In genomic region chr2:30912291-30912773, GRCm38 (mm10) we compare ENCODE assay signal across 9 mouse cellular contexts. TPM values are rescaled to one million over a fixed set of nuclear protein-coding genes. Genes with fewer than 3 reads are reported as not detected.
A peak's percentile ranks its signal among the peaks of the same experiment; 100 is the strongest.
DNase-seq lines count a peak whose midpoint lies in the region; ATAC-seq lines count a peak whose summit lies in the region.
"Had no signal": no experiment of that assay in that cellular context is flagged by ENCODE, and none has a peak within 500 bp of the region (broad histone marks: within the 10 kb centered on the region; RNA-seq: fewer than 3 reads in every experiment).

No protein-coding gene starts in this region.

- no peak overlapping the region for H3K9ac ChIP-seq in kidney, embryonic 14.5 days (ENCODE audit: low read depth, low read length)
- H3K9ac ChIP-seq in kidney, embryonic 15.5 days, result no peak overlapping the region
- H3K9ac ChIP-seq in hindbrain, embryonic 16.5 days (ENCODE audit: low read depth, low read length), result no peak overlapping the region

- H3K36me3 ChIP-seq in kidney, embryonic 14.5 days (ENCODE audit: control insufficient read depth, insufficient read depth, low read length), result no peaks in the 10 kb centered on the region
- no peaks in the 10 kb centered on the region for H3K36me3 ChIP-seq in kidney, embryonic 15.5 days
- H3K36me3 ChIP-seq in hindbrain, embryonic 16.5 days (ENCODE audit: control insufficient read depth, insufficient read depth, low read length), result no peaks in the 10 kb centered on the region

- no peaks in the 10 kb centered on the region for H3K27me3 ChIP-seq in kidney, embryonic 14.5 days (ENCODE audit: control insufficient read depth, insufficient read depth, low read length)
- no peaks in the 10 kb centered on the region for H3K27me3 ChIP-seq in kidney, embryonic 15.5 days
- no peaks in the 10 kb centered on the region for H3K27me3 ChIP-seq in hindbrain, embryonic 16.5 days (replicated peaks; ENCODE audit: control insufficient read depth, insufficient read depth, low read length)

- H3K27ac ChIP-seq in kidney, embryonic 14.5 days (ENCODE audit: low read depth, low read length), result no peak overlapping the region
- peak overlapping the region; percentile 37; the same call in 1 of the 2 replicates for H3K27ac ChIP-seq in kidney, embryonic 15.5 days
- H3K27ac ChIP-seq in hindbrain, embryonic 16.5 days (ENCODE audit: low read depth, low read length), result no peak overlapping the region

- ATAC-seq in kidney, embryonic 14.5 days (ENCODE audit: low FRiP score, low TSS enrichment), result no peak
- no peak for ATAC-seq in kidney, embryonic 15.5 days (replicated peaks; ENCODE audit: low FRiP score)
- no peak for ATAC-seq in activated CD4-positive, CD25-positive, alpha-beta regulatory T cell, adult 4 months
- ATAC-seq in hindbrain, embryonic 16.5 days, result no peak

- H3K4me1 ChIP-seq in kidney, embryonic 14.5 days (ENCODE audit: control insufficient read depth, insufficient read depth, low read length), result 0 out of 2 replicates have a peak, but pooled peaks cover 3% of the 10 kb centered on the region
- H3K4me1 ChIP-seq in kidney, embryonic 15.5 days, result peaks cover 14% of the 10 kb centered on the region
- H3K4me1 ChIP-seq in hindbrain, embryonic 16.5 days (ENCODE audit: control insufficient read depth, insufficient read depth, low read depth, low read length), result no peaks in the 10 kb centered on the region

- WGBS in kidney, embryonic 14.5 days, result 22% methylated on average over 4 of the region's 4 CpGs
- WGBS in kidney, embryonic 15.5 days, result 13% methylated on average over 4 of the region's 4 CpGs
- 58% methylated on average over 4 of the region's 4 CpGs for WGBS in hindbrain, embryonic 16.5 days

- no peak overlapping the region for H3K4me2 ChIP-seq in kidney, embryonic 14.5 days (replicated peaks; ENCODE audit: low read depth, low read length)
- no peak overlapping the region for H3K4me2 ChIP-seq in kidney, embryonic 15.5 days
- H3K4me2 ChIP-seq in hindbrain, embryonic 16.5 days (ENCODE audit: low read length), result no peak overlapping the region
- H3K4me2 ChIP-seq: midbrain, embryonic 11.5 days had no signal

- H3K9me3 ChIP-seq in kidney, embryonic 14.5 days (ENCODE audit: control insufficient read depth, low read length), result no peaks in the 10 kb centered on the region
- H3K9me3 ChIP-seq in kidney, embryonic 15.5 days (replicated peaks), result no peaks in the 10 kb centered on the region
- no peaks in the 10 kb centered on the region for H3K9me3 ChIP-seq in hindbrain, embryonic 16.5 days (ENCODE audit: control insufficient read depth, low read length)

- peak; percentile 72 for DNase-seq in kidney, adult 18-20 months
- DNase-seq in heart, adult 11 months, result peak; percentile 98
- peak; percentile 75 for DNase-seq in ovary, postnatal 36 days (ENCODE audit: low spot score)
- no peak for DNase-seq in spleen, adult 12 weeks (ENCODE audit: low spot score)

- no peak overlapping the region for H3K4me3 ChIP-seq in kidney, embryonic 14.5 days (ENCODE audit: low read length)
- H3K4me3 ChIP-seq in kidney, embryonic 15.5 days (replicated peaks), result no peak overlapping the region
- H3K4me3 ChIP-seq in hindbrain, embryonic 16.5 days (ENCODE audit: low read length), result no peak overlapping the region

RNA-seq across cellular contexts. Expression of gene Ptges, which starts 17.3 kb away (rescaled TPM):
- polyA plus RNA-seq in kidney, embryonic 14.5 days (2014; fragmentation: Nextera tagmentation; extraction: Ambion mirVana), result 6.1 and 7.2 TPM in 2 replicates
- polyA plus RNA-seq in kidney, embryonic 15.5 days (2015; fragmentation: Nextera tagmentation; extraction: Ambion mirVana), result 13.3 and 13.5 TPM in 2 replicates
- under 1 TPM in 1 of 2 experiments, not detected in 1; 0.09 TPM for polyA plus RNA-seq in activated CD4-positive, CD25-positive, alpha-beta regulatory T cell, adult 4 months (2017; shearing (Covaris generic))
- polyA plus RNA-seq in hindbrain, embryonic 16.5 days (2015; fragmentation: Nextera tagmentation; extraction: Ambion mirVana), result 6.3 and 6.9 TPM in 2 replicates

RNA-seq across cellular contexts. Expression of gene Tor1b, which starts 40.4 kb away (rescaled TPM):
- polyA plus RNA-seq in kidney, embryonic 14.5 days (2014; fragmentation: Nextera tagmentation; extraction: Ambion mirVana), result 31.0 and 39.3 TPM in 2 replicates
- polyA plus RNA-seq in kidney, embryonic 15.5 days (2015; fragmentation: Nextera tagmentation; extraction: Ambion mirVana), result 35.3 and 37.5 TPM in 2 replicates
- polyA plus RNA-seq in activated CD4-positive, CD25-positive, alpha-beta regulatory T cell, adult 4 months (2017; shearing (Covaris generic)), result 10 to 100 TPM; 18.1 to 19.9 TPM
- polyA plus RNA-seq in hindbrain, embryonic 16.5 days (2015; fragmentation: Nextera tagmentation; extraction: Ambion mirVana), result 18.0 and 20.4 TPM in 2 replicates

RNA-seq across cellular contexts. Expression of gene Tor1a, which starts 55.4 kb away (rescaled TPM):
- polyA plus RNA-seq in kidney, embryonic 14.5 days (2014; fragmentation: Nextera tagmentation; extraction: Ambion mirVana), result 71.8 and 80.6 TPM in 2 replicates
- polyA plus RNA-seq in kidney, embryonic 15.5 days (2015; fragmentation: Nextera tagmentation; extraction: Ambion mirVana), result 78.9 and 79.7 TPM in 2 replicates
- 10 to 100 TPM; 63.1 to 67.7 TPM for polyA plus RNA-seq in activated CD4-positive, CD25-positive, alpha-beta regulatory T cell, adult 4 months (2017; shearing (Covaris generic))
- polyA plus RNA-seq in hindbrain, embryonic 16.5 days (2015; fragmentation: Nextera tagmentation; extraction: Ambion mirVana), result 94.2 and 94.8 TPM in 2 replicates
